Mouse (Mus musculus): Measurements from ENCODE around the gene Trim44.

Gene Trim44

DNA sequence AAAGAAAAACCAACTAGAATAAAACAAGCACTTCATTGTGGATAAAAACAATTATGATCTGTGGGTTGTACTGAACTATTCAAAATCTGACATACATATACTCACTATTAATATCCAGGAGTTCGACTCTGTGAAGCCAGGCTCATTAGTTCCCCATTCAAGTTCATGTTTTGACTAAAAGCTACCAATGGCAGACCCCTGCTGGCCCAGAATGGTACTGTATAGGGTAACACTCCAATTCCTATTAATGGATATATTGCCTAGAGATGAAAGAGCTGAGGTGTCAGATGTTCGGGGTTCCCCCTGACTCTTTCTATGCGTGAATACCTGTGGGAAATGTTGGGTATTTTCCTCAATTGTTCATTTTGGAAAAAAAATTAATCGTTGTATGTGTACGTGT is 117.6 kb downstream of the Trim44 start:
- peak; percentile 10 for DNase-seq (ENCODE audit: low spot score)

DNA sequence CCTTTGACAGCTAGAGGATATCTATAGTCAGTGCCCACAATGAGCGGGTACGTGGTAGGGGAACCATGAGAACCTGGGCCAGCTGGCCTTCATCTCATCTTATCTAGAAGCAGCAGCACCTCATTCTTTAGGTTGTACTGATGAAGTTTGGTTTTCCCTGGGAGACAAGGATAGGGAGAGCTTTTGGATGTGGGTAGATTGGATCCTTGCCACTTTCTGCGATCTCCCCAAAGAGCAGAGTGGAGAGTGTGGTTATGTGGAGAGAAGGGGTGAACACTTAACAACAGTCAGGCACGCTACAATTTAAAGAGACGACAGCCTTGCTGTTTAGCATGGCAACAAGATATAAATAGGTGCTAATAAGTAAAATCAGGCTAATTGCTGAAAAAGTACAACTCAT is 119.0 kb downstream of the Trim44 start:
- no peak for DNase-seq (ENCODE audit: low spot score)

DNA sequence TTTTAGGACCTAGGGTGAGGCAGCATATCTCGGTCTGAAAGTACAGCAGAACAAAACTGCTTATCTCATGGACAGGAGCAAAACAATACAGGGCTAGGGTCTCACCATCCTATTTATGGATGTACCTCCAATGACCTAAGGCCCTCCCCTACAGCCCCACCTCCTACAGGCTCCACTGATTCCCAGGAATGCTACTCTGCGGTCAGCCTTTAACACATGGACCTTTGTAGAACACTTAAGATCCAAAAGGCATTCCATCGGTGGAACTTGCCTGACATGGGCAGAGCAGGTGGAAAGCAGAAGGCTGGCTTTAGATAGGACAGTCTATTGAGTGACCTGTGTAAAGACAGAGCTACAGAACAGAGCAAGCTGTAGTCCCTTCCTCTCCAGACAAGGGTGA is 120.3 kb downstream of the Trim44 start:
- no peak for DNase-seq (ENCODE audit: low spot score)

DNA sequence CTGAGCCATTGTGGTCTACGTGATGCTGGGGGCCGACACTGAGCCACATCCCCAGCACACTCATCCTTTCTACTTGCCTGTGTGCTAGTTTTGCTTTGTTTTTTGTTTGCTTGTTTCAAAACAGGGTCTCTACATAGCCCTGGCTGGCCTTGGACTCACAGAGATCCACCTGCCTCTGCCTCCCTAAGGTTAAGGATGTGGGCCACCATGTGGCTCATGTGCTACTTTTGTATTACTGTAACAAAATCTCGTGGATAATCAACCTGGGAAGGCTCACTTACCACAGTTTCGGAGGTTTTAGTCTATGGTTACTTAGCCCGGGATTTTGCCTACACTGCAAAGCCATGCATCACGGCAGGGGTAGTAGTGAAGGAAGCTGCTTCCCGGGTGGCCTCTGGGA is 125.5 kb downstream of the Trim44 start:
- DNase-seq (ENCODE audit: low spot score): no peak

DNA sequence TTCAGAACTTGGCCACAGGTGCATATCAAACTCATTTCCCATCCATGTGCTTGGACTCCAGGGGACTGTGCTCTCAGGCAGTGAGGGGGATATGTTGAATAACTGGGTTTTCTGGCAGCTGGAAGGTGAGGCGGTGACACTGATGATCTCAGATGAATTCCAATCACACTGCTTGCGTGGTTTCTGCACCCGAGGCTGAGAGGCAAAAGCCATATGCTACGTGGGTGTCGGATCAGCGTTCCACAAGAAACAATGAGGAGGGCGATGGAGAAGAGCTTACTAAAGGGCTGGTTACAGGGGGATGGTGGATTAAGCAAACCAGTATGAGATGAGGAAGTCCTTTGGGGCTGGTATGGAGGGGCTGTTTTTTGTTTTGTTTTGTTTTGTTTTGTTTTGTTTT is 127.8 kb downstream of the Trim44 start:
- DNase-seq (ENCODE audit: low spot score): no peak

DNA sequence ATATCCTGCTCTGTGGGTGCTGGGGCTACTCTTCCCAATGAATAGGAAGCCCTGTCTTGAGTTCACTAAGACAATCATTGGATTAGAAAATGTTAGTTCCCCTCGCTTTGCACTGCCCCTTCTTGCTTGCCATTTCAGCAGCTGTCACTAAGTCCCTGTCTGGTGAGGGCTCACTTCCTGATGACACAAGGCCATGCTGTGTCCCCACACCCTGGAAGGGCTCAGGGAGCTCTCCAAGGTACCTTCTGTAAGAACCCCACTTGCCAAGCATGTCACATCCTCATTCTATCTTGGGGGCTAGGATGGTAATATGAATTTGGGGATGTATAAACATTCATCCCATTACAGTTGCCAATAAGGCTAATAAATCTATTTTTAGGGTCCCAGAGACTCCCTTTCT is 129.7 kb downstream of the Trim44 start:
- DNase-seq (ENCODE audit: low spot score): no peak

DNA sequence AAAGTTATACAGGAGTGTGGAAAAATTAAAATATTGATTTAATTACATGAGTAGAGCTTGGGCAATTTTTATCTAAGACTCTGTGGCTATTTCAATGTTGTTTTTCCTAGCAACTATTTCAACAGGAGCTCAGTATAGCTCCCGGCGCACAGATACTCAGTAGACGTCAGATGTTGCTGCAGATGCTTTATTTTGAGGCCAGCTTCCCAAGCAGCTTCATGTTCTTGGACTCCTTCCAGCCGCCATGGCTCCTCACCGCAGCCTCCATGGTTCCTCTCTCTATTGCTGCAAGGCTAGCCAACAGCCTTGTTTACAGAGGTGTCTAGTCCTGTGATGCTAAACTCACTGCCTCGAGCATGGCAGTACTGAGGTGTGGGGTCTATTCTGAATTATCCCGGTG is 134.3 kb downstream of the Trim44 start:
- DNase-seq (ENCODE audit: low spot score): no peak

DNA sequence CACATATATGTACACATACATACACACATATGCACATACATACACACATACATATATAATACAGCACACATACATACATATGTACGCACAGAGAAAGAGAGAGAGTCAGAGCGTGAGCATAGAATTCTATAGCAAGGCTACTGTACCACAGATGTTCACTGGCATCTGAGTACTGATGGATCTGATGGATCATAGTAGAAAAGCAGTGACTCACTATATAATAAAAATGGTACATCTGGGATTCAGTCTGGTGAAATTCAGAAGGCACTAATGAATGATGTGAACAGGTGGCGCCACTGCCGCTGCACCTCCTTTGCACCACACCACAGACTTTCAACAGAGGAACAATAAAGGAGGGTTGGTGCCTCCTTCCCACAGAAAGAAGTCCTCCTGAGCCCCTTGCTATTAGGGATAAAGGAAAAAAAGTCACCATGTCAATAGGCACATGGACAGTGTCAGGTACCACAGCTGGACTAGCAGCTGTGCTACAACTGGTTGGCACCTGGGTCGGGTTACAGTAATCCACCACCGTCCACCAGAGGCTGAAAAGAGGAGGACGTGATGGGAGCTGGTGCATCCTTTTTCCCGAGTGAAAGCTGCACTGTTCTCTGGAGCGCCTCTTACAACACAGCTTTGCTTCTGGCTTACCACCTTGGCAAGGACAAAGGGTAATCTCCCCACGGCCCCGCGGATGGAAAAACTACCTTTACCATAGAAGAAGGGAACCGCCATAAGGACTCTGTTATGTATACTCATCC is 139.9 kb downstream of the Trim44 start:
- DNase-seq (ENCODE audit: low spot score): no peak

DNA sequence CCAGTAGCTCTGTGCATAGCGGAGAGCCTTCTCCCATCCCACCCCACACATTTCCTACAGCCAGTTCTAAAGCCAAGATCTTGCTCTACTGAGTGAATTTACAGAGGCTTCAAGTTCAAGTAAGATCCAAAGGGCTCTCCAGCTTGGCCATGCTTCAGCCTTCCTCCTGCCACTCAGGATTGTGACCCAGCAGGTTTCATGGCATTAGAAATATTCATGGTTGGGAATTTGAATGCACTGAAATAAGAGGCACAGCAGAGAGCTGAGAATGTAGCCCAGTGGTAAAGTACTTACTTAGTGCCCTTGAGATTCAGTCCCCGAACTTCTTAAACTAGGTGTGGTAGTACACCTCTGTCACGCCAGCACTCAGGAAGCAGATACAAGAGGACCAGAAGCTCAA is 140.7 kb downstream of the Trim44 start:
- no peak for DNase-seq (ENCODE audit: low spot score)

DNA sequence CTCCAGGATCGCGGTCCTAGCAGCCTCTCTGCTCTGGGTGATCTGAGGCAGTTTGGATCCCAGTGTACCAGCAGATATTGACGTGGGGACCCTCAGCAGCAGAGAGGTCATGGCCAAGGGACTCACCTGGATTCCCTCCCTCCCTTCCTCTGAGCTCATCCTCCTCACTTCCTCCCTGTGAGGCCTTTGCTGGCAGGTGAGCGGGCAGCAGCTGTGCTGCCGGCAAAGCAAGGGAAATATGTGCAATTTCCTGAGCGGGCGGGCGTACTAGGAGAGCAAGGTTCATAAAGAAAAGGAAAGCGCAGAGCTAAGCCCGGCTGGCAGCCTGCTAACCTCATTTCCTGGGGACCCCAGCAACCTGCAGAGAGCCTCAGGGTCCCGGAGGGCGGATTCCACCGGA is 148.5 kb downstream of the Trim44 start:
- no peak for DNase-seq (ENCODE audit: low spot score)

DNA sequence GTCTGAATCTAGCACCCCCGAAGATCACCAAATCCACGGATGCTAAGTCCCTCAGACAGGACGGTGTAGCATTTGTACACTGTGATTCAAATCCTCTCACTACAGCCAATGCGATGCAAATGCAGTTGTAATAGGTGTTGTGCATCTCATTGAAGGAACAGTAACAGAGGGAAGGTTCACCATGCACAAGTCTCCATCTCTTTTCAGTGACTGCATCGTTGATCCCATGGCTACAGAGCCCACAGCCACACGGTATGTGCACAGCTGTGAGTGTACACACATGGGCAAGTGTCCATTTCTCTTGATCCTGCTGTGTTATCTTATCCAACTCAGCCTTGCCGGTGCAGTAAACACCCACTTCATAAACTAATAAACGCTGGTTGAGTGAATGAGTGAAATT is 148.9 kb downstream of the Trim44 start:
- DNase-seq (ENCODE audit: low spot score): no peak

DNA sequence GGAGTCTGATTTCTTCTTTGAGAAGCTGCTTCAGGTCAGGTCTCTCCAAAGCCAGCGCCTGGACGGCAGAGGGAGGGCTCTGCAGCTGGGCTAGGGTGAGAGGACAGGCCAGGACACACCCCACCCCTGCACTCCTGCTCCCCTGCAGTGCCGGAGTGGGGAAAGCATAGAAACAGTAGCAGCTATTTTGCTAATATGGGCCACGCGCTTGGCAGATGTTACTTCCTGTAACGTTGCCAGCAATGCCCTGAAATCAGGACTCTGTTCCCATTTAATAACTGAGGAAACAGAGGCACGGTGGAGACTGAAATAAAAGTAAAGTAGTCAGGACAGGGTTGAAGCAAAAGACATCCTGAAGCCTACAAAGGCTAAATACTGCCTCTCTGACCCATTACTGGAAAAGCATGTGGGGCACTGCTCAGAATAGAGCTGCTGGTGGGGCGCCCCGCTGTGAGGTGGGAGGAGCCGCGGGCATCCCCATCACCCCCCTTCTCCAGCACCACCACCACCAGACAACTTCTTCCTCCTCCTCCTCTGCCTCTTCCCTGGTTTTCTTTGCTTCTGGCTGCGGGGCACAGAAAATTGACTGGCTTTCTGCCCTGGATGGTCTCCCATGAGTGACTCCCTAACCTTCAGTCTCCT is 149.5 kb downstream of the Trim44 start:
- DNase-seq (ENCODE audit: low spot score): no peak

DNA sequence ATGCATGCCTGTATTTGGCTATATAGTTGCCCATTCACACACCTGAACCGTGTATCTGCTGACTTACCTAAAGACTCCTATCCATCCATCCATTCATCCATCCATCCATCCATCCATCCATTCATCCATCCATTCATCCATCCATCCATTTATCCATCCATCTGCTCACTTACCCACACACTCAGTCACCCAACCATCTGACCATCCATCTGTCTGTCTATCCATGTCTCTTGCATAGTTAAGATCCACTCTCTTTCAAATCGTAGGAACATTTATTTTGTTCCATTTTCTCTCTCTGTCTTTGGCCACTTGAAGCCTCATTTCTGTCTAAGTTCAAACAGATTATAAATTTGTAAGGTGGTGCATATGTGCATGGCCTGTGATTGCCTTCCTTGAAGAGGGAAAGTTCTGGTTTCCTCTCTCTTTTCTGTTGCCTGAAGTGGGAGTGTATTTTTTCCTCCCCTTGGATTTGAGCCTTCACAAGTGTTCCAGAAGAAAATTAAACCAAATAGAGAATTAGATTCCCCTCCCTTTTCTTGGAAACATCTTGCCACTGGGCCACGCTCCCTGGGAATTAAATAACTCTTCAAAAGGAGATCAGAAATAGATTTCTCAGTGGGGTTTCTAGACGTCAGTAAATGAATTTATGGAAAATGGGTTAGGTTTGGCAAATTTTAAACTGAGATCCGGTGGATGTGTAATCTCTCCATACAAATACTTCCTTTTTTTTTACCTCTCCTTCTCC is 150.9 kb downstream of the Trim44 start:
- DNase-seq (ENCODE audit: low spot score): no peak

DNA sequence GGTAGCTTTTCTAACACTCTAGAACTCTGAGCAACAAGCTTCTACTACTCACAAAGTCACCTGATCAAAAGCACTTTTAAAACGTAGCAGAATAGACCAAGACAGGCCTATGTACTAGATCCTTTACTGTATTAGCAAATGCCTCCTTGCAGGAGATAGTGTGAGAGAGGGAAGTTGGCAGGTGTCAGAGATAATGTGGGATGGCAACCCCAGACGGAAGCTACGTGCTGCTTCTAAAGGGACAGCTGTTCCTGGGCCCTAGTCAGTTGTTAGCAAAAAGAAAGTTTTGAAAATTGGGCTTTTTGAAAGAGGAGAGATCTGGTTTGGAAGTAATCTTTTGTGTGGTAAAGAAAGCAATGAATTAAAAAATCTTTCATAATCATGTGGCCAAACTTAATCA is 151.5 kb downstream of the Trim44 start:
- no peak for DNase-seq (ENCODE audit: low spot score)

DNA sequence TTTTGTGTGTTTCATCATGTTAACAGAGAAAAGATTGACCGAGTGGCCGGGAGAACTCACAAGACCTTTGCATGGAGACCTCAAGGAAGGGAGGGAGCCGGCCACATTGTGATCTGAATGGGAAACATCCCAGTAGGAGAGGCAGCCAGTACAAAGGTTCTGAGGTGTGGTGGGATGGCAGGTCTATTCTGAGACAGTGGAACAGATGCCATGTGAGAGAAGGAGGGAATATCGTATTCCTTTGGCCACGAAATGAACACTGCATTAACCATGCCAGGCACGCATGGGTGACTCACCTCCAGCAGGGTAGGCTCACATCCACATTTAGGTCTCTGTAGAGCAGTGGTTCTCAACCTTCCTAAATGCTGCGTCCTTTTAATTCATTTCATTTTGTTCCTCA is 154.4 kb downstream of the Trim44 start:
- DNase-seq (ENCODE audit: low spot score): no peak

DNA sequence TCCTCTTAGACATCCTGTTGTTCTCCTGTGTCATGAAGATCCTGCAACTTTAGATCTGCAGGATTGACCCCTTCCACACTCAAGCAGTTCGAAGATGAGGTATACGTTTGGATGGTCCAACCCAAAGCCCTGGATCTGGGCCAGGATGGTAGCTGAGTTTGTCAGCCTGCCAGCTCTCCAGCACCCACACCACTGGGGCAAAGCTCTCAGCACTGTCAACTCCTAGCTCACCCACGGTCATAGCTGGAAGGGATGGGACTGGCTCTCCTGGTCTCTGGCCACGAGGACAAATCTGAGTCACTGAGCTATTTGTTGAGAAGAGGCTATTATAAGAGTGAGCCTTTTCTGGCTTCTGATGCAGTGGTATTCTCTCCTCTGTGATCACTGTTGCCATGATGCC is 155.0 kb downstream of the Trim44 start:
- no peak for DNase-seq (ENCODE audit: low spot score)
